In genomic region chr17:27937054-27937615, GRCm38 (mm10) we compare ENCODE assay signal across 15 mouse cellular contexts. TPM values are rescaled to one million over a fixed set of nuclear protein-coding genes. Genes with fewer than 3 reads are reported as not detected.
DNase-seq lines count a peak whose midpoint lies in the region; ATAC-seq and TF ChIP-seq lines count a peak whose summit lies in the region.
"Had no signal": no experiment of that assay in that cellular context is flagged by ENCODE, and none has a peak within 500 bp of the region (broad histone marks: within the 10 kb centered on the region; RNA-seq: fewer than 3 reads in every experiment).

No protein-coding gene starts in this region.

- no peaks in the 10 kb centered on the region for H3K36me3 ChIP-seq in intestine, embryonic 14.5 days (ENCODE audit: control insufficient read depth, insufficient read depth, low read length)
- H3K36me3 ChIP-seq in intestine, postnatal 0 days (ENCODE audit: control insufficient read depth, insufficient read depth) = no peaks in the 10 kb centered on the region
- no peaks in the 10 kb centered on the region for H3K36me3 ChIP-seq in lung, postnatal 0 days (ENCODE audit: insufficient read depth, low read length)
- H3K36me3 ChIP-seq in limb, embryonic 13.5 days = 0 out of 2 replicates have a peak, but pooled peaks cover 4% of the 10 kb centered on the region
- H3K36me3 ChIP-seq: hindbrain, embryonic 13.5 days; midbrain, embryonic 15.5 days had no signal

- H3K9ac ChIP-seq in intestine, embryonic 14.5 days (ENCODE audit: low read length) = no peak overlapping the region
- H3K9ac ChIP-seq in intestine, postnatal 0 days (ENCODE audit: low read depth, low read length) = no peak overlapping the region
- no peak overlapping the region for H3K9ac ChIP-seq in lung, postnatal 0 days (replicated peaks; ENCODE audit: low read depth)
- no peak overlapping the region for H3K9ac ChIP-seq in limb, embryonic 13.5 days
- H3K9ac ChIP-seq: hindbrain, embryonic 13.5 days; midbrain, embryonic 15.5 days had no signal

- no peak for ATAC-seq in intestine, embryonic 14.5 days (replicated peaks; ENCODE audit: low FRiP score, low TSS enrichment, low read depth)
- no peak for ATAC-seq in intestine, postnatal 0 days
- no peak for ATAC-seq in lung, postnatal 0 days
- no peak for ATAC-seq in limb, embryonic 13.5 days (ENCODE audit: low FRiP score, low read depth)
- ATAC-seq: forebrain, embryonic 16.5 days; midbrain, embryonic 15.5 days had no signal

- no peak for TF ChIP-seq EP300 in lung, postnatal 0 days (IDR thresholded peaks at IDR 0.05)

- WGBS in intestine, embryonic 14.5 days = 73% methylated on average over 4 of the region's 4 CpGs
- 78% methylated on average over 4 of the region's 4 CpGs for WGBS in intestine, postnatal 0 days
- WGBS in lung, postnatal 0 days = 74% methylated on average over 4 of the region's 4 CpGs
- 65% methylated on average over 4 of the region's 4 CpGs for WGBS in limb, embryonic 13.5 days

- no peak overlapping the region for H3K4me3 ChIP-seq in intestine, embryonic 14.5 days (ENCODE audit: low read depth, low read length)
- no peak overlapping the region for H3K4me3 ChIP-seq in intestine, postnatal 0 days (ENCODE audit: low read depth, low read length)
- no peak overlapping the region for H3K4me3 ChIP-seq in lung, postnatal 0 days (ENCODE audit: low read depth, low read length)
- no peak overlapping the region for H3K4me3 ChIP-seq in limb, embryonic 13.5 days
- H3K4me3 ChIP-seq: hindbrain, embryonic 13.5 days; midbrain, embryonic 15.5 days had no signal

- H3K4me1 ChIP-seq in intestine, embryonic 14.5 days (replicated peaks; ENCODE audit: control insufficient read depth, insufficient read depth, low read length) = peaks cover 49% of the 10 kb centered on the region
- H3K4me1 ChIP-seq in intestine, postnatal 0 days (replicated peaks; ENCODE audit: control insufficient read depth, insufficient read depth, low read length) = peaks cover 8% of the 10 kb centered on the region; the same call in 1 of the 2 replicates
- H3K4me1 ChIP-seq in lung, postnatal 0 days (ENCODE audit: insufficient read depth, low read depth, low read length) = peaks cover 46% of the 10 kb centered on the region; the same call in 1 of the 2 replicates
- peaks cover 65% of the 10 kb centered on the region for H3K4me1 ChIP-seq in limb, embryonic 13.5 days

- 0 out of 2 replicates have a peak overlapping the region, but pooled peaks have one; percentile 2 for H3K27ac ChIP-seq in intestine, embryonic 14.5 days (ENCODE audit: low read depth)
- no peak overlapping the region; the same call in 1 of the 2 replicates for H3K27ac ChIP-seq in intestine, postnatal 0 days (ENCODE audit: low read depth, low read length)
- peak overlapping the region; percentile 79 for H3K27ac ChIP-seq in lung, postnatal 0 days (ENCODE audit: low read length)
- H3K27ac ChIP-seq in limb, embryonic 13.5 days = peak overlapping the region; percentile 69; the same call in 1 of the 2 replicates
- H3K27ac ChIP-seq: hindbrain, embryonic 13.5 days; midbrain, embryonic 15.5 days had no signal

- no peak for DNase-seq in intestine, embryonic 14.5 days (ENCODE audit: low spot score)
- peak; percentile 33 for DNase-seq in lung, postnatal 0 days (ENCODE audit: low spot score)
- DNase-seq in lung, postnatal 10 days = no peak
- no peak for DNase-seq in thymus, postnatal 0 days (ENCODE audit: low spot score)
- DNase-seq in urinary bladder, adult 18-20 months (ENCODE audit: low spot score in 2 of 2) = no peak
- DNase-seq: adrenal gland, postnatal 14 days; cerebellum, adult 9-10 months; kidney, adult 18-20 months; right cerebral cortex, postnatal 14 days; thymus, adult 18-20 months had no signal

- H3K4me2 ChIP-seq in intestine, embryonic 14.5 days (ENCODE audit: low read length) = no peak overlapping the region
- no peak overlapping the region for H3K4me2 ChIP-seq in intestine, postnatal 0 days (replicated peaks; ENCODE audit: low read depth)
- H3K4me2 ChIP-seq in lung, postnatal 0 days (replicated peaks; ENCODE audit: low read depth, low read length) = no peak overlapping the region
- H3K4me2 ChIP-seq in limb, embryonic 13.5 days (replicated peaks) = no peak overlapping the region
- H3K4me2 ChIP-seq: hindbrain, embryonic 13.5 days; midbrain, embryonic 15.5 days had no signal

- no peaks in the 10 kb centered on the region for H3K27me3 ChIP-seq in intestine, embryonic 14.5 days (replicated peaks; ENCODE audit: control insufficient read depth, insufficient read depth, low read length)
- no peaks in the 10 kb centered on the region for H3K27me3 ChIP-seq in intestine, postnatal 0 days (replicated peaks; ENCODE audit: control insufficient read depth, insufficient read depth, low read length)
- no peaks in the 10 kb centered on the region for H3K27me3 ChIP-seq in lung, postnatal 0 days (replicated peaks; ENCODE audit: insufficient read depth, low read length)
- H3K27me3 ChIP-seq in limb, embryonic 13.5 days = no peaks in the 10 kb centered on the region
- H3K27me3 ChIP-seq: hindbrain, embryonic 13.5 days; midbrain, embryonic 15.5 days had no signal

- TF ChIP-seq CTCF in intestine, postnatal 0 days (IDR thresholded peaks at IDR 0.05; ENCODE audit: low read depth) = no peak
- no peak for TF ChIP-seq CTCF in lung, postnatal 0 days (IDR thresholded peaks at IDR 0.05)

- no peaks in the 10 kb centered on the region for H3K9me3 ChIP-seq in intestine, embryonic 14.5 days (ENCODE audit: control insufficient read depth, low read length)
- H3K9me3 ChIP-seq in intestine, postnatal 0 days (ENCODE audit: control insufficient read depth) = no peaks in the 10 kb centered on the region
- H3K9me3 ChIP-seq in lung, postnatal 0 days (ENCODE audit: low read length) = no peaks in the 10 kb centered on the region
- no peaks in the 10 kb centered on the region for H3K9me3 ChIP-seq in limb, embryonic 13.5 days
- H3K9me3 ChIP-seq: hindbrain, embryonic 13.5 days; midbrain, embryonic 15.5 days had no signal

RNA-seq across cellular contexts. Expression of gene Taf11, which starts 27.5 kb away (rescaled TPM):
- 59.7 and 66.0 TPM in 2 replicates for polyA plus RNA-seq in intestine, embryonic 14.5 days (2014; fragmentation: Nextera tagmentation; extraction: Ambion mirVana)
- 26.1 and 28.6 TPM in 2 replicates for polyA plus RNA-seq in intestine, postnatal 0 days (2015; fragmentation: Nextera tagmentation; extraction: Ambion mirVana)
- polyA plus RNA-seq in lung, postnatal 0 days (2015; fragmentation: Nextera tagmentation; extraction: Ambion mirVana) = 40.1 and 42.1 TPM in 2 replicates
- 81.0 and 90.6 TPM in 2 replicates for polyA plus RNA-seq in limb, embryonic 13.5 days (2015; fragmentation: Nextera tagmentation; extraction: Ambion mirVana)
- 60.6 and 61.5 TPM in 2 replicates for polyA plus RNA-seq in thymus, postnatal 0 days (2015; fragmentation: Nextera tagmentation; extraction: Ambion mirVana)

RNA-seq across cellular contexts. Expression of gene Anks1, which starts 28.0 kb away (rescaled TPM):
- polyA plus RNA-seq in intestine, embryonic 14.5 days (2014; fragmentation: Nextera tagmentation; extraction: Ambion mirVana) = 16.4 and 16.9 TPM in 2 replicates
- 9.8 and 10.0 TPM in 2 replicates for polyA plus RNA-seq in intestine, postnatal 0 days (2015; fragmentation: Nextera tagmentation; extraction: Ambion mirVana)
- polyA plus RNA-seq in lung, postnatal 0 days (2015; fragmentation: Nextera tagmentation; extraction: Ambion mirVana) = 25.4 and 25.5 TPM in 2 replicates
- 14.1 and 16.5 TPM in 2 replicates for polyA plus RNA-seq in limb, embryonic 13.5 days (2015; fragmentation: Nextera tagmentation; extraction: Ambion mirVana)
- polyA plus RNA-seq in thymus, postnatal 0 days (2015; fragmentation: Nextera tagmentation; extraction: Ambion mirVana) = 14.5 and 16.8 TPM in 2 replicates
